7 mouse cellular contexts compared by ENCODE assay signal in the genomic region with DNA sequence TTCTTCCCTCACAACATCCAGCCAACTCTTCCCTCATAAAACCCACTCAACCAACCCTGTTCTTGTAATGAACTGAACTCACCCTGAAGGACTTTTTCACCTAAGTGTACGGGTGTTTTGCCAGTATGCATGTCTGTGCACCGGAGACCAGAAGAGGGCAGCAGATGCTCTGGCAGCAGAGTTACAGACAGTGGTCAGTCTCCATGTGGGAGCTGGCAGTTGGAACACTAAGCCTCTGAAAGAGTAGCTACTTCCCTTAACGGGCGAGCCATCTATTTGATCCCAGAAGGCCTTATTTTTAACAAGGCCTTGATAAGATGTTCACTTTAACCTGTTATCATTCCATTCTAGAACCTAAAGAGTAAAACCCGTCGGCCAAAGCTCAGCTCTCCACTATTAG. TPM values are rescaled to one million over a fixed set of nuclear protein-coding genes. Genes with fewer than 3 reads are reported as not detected.
DNase-seq lines count a peak whose midpoint lies in the region; ATAC-seq and TF ChIP-seq lines count a peak whose summit lies in the region.

No protein-coding gene starts in this region.

- ATAC-seq in forebrain, embryonic 16.5 days = 0 out of 2 replicates have a peak, but pooled peaks have one; percentile 38
- ATAC-seq in lung, postnatal 0 days = peak; percentile 72

- no peak overlapping the region for H3K27ac ChIP-seq in forebrain, embryonic 16.5 days (ENCODE audit: low read length)
- no peak overlapping the region for H3K27ac ChIP-seq in lung, postnatal 0 days (ENCODE audit: low read length)

- H3K9me3 ChIP-seq in forebrain, embryonic 16.5 days (ENCODE audit: control insufficient read depth, low read length) = no peaks in the 10 kb centered on the region
- no peaks in the 10 kb centered on the region for H3K9me3 ChIP-seq in lung, postnatal 0 days (ENCODE audit: low read length)

- TF ChIP-seq CTCF in brain, embryonic 14.5 days (IDR thresholded peaks at IDR 0.05; ENCODE audit: borderline replicate concordance, extremely low read depth, insufficient read depth, insufficient read length) = peak; percentile 65
- TF ChIP-seq CTCF in lung, postnatal 0 days (IDR thresholded peaks at IDR 0.05) = peak; percentile 81

- peaks cover under 1% of the 10 kb centered on the region; the same call in 1 of the 2 replicates for H3K4me1 ChIP-seq in forebrain, embryonic 16.5 days (replicated peaks; ENCODE audit: control insufficient read depth, insufficient read depth, low read length)
- H3K4me1 ChIP-seq in lung, postnatal 0 days (ENCODE audit: insufficient read depth, low read depth, low read length) = no peaks in the 10 kb centered on the region

- no peaks in the 10 kb centered on the region for H3K27me3 ChIP-seq in forebrain, embryonic 16.5 days (replicated peaks; ENCODE audit: control insufficient read depth, insufficient read depth, low read length)
- H3K27me3 ChIP-seq in lung, postnatal 0 days (replicated peaks; ENCODE audit: insufficient read depth, low read length) = no peaks in the 10 kb centered on the region

- H3K4me3 ChIP-seq in forebrain, embryonic 16.5 days (replicated peaks; ENCODE audit: low read length) = no peak overlapping the region
- H3K4me3 ChIP-seq in lung, postnatal 0 days (ENCODE audit: low read depth, low read length) = no peak overlapping the region

- DNase-seq in urinary bladder, postnatal 25 days (ENCODE audit: low spot score) = peak; percentile 26
- no peak for DNase-seq in urinary bladder, adult 18-20 months (ENCODE audit: low spot score in 2 of 2)
- peak; percentile 56 for DNase-seq in brain, embryonic 14.5 days (ENCODE audit: low read depth)
- DNase-seq in kidney, adult 9 months = peak; percentile 79
- peak; percentile 63 for DNase-seq in lung, postnatal 0 days (ENCODE audit: low spot score)
- DNase-seq in right cerebral cortex, postnatal 4 days = peak; percentile 27

- no peak overlapping the region for H3K4me2 ChIP-seq in forebrain, embryonic 16.5 days (ENCODE audit: low read length)
- no peak overlapping the region for H3K4me2 ChIP-seq in lung, postnatal 0 days (replicated peaks; ENCODE audit: low read depth, low read length)

- TF ChIP-seq POLR2A in brain, embryonic 14.5 days (IDR thresholded peaks at IDR 0.05; ENCODE audit: borderline replicate concordance, extremely low read depth, insufficient read depth, insufficient read length, poor library complexity, severe bottlenecking) = no peak

- TF ChIP-seq EP300 in lung, postnatal 0 days (IDR thresholded peaks at IDR 0.05) = no peak

- 59% methylated on average over 6 of the region's 6 CpGs for WGBS in forebrain, embryonic 16.5 days
- 58% methylated on average over 6 of the region's 6 CpGs for whole genome bisulfite sequencing in lung, postnatal 0 days

- peaks cover 35% of the 10 kb centered on the region for H3K36me3 ChIP-seq in forebrain, embryonic 16.5 days (ENCODE audit: control insufficient read depth, insufficient read depth)
- peaks cover 38% of the 10 kb centered on the region for H3K36me3 ChIP-seq in lung, postnatal 0 days (ENCODE audit: insufficient read depth, low read length)

- no peak overlapping the region for H3K9ac ChIP-seq in forebrain, embryonic 16.5 days (replicated peaks; ENCODE audit: low read depth, low read length)
- H3K9ac ChIP-seq in lung, postnatal 0 days (replicated peaks; ENCODE audit: low read depth) = no peak overlapping the region

RNA-seq across cellular contexts. Expression of gene Msh4, which starts 1.4 kb away (rescaled TPM):
- polyA plus RNA-seq in brain, embryonic 14.5 days (2012; rRNA removed) = 0.11 and 0.22 TPM in 2 replicates
- 0.14 and 0.24 TPM in 2 replicates for polyA plus RNA-seq in forebrain, embryonic 16.5 days (2015; fragmentation: Nextera tagmentation; extraction: Ambion mirVana)
- 0.04 and 0.08 TPM in 2 replicates for polyA plus RNA-seq in lung, postnatal 0 days (2015; fragmentation: Nextera tagmentation; extraction: Ambion mirVana)

RNA-seq across cellular contexts. Expression of gene Rabggtb, which starts 8.2 kb away (rescaled TPM):
- 65.9 and 84.1 TPM in 2 replicates for polyA plus RNA-seq in brain, embryonic 14.5 days (2012; rRNA removed)
- 49.3 and 50.6 TPM in 2 replicates for polyA plus RNA-seq in forebrain, embryonic 16.5 days (2015; fragmentation: Nextera tagmentation; extraction: Ambion mirVana)
- 28.3 and 29.0 TPM in 2 replicates for polyA plus RNA-seq in lung, postnatal 0 days (2015; fragmentation: Nextera tagmentation; extraction: Ambion mirVana)

RNA-seq across cellular contexts. Expression of gene Acadm, which starts 39.8 kb away (rescaled TPM):
- 45.4 and 59.9 TPM in 2 replicates for polyA plus RNA-seq in brain, embryonic 14.5 days (2012; rRNA removed)
- polyA plus RNA-seq in forebrain, embryonic 16.5 days (2015; fragmentation: Nextera tagmentation; extraction: Ambion mirVana) = 37.6 and 41.8 TPM in 2 replicates
- polyA plus RNA-seq in lung, postnatal 0 days (2015; fragmentation: Nextera tagmentation; extraction: Ambion mirVana) = 68.9 and 75.9 TPM in 2 replicates

Comparison
In these comparisons a context has a peak if more than half of its experiments do, and no peak if none do; other contexts are left out.
1. DNase-seq: peak in urinary bladder, postnatal 25 days (single experiment), brain, embryonic 14.5 days (single experiment), kidney, adult 9 months (single experiment), lung, postnatal 0 days (single experiment) and right cerebral cortex, postnatal 4 days (single experiment); none in urinary bladder, adult 18-20 months (0 of 2).